Mouse (Mus musculus) adrenal gland, adult 2 months (tissue): Measurements from ENCODE around the gene Ccl1. TPM values are rescaled to one million over a fixed set of nuclear protein-coding genes. Genes with fewer than 3 reads are reported as not detected.

Experiments
- DNase-seq: peaks from one replicate; pipeline ENCODE4 v3.0.0; 2021
- polyA plus RNA-seq: library from polyadenylated mRNA; depleted of rRNA; stranded (reverse); fragments of >200 nt; gene quantifications from 2 replicates; pipeline ENCODE4 v1.2.3, GENCODE M21; 2012
- total RNA-seq, 2 experiments: library from RNA; stranded (reverse); gene quantifications; 2 replicates each; pipeline ENCODE4 v1.2.3; 2021

The Ccl1 gene
- total and polyA plus RNA-seq, 3 experiments: not detected

- no peak for DNase-seq
These were observed 100.3 kb downstream of the Ccl1 start for GRCm38 (mm10) chr11:82205221-82205620.

- no peak for DNase-seq
These were observed 101.8 kb downstream of the Ccl1 start for GRCm38 (mm10) chr11:82203706-82204105.

GRCm38 (mm10) chr11:82197774-82198173 lies 107.7 kb downstream of the Ccl1 start:
- no peak for DNase-seq

- DNase-seq: no peak
These were observed 110.5 kb downstream of the Ccl1 start for GRCm38 (mm10) chr11:82194980-82195379.

GRCm38 (mm10) chr11:82193826-82194225 lies 111.7 kb downstream of the Ccl1 start:
- no peak for DNase-seq

- no peak for DNase-seq
These were observed 115.5 kb downstream of the Ccl1 start for GRCm38 (mm10) chr11:82189782-82190563.

- DNase-seq: no peak
These were observed 119.8 kb downstream of the Ccl1 start for GRCm38 (mm10) chr11:82185684-82186083.

- no peak for DNase-seq
These were observed 122.1 kb downstream of the Ccl1 start for GRCm38 (mm10) chr11:82183281-82183935.

GRCm38 (mm10) chr11:82182401-82182800 lies 123.1 kb downstream of the Ccl1 start:
- no peak for DNase-seq

GRCm38 (mm10) chr11:82181331-82181730 lies 124.2 kb downstream of the Ccl1 start:
- DNase-seq: no peak

- no peak for DNase-seq
These were observed 127.3 kb downstream of the Ccl1 start for GRCm38 (mm10) chr11:82178161-82178560.

- peak; percentile 30 for DNase-seq
These were observed 127.8 kb downstream of the Ccl1 start for GRCm38 (mm10) chr11:82177711-82178110.

GRCm38 (mm10) chr11:82174794-82175193 lies 130.7 kb downstream of the Ccl1 start:
- peak; percentile 81 for DNase-seq

- no peak for DNase-seq
These were observed 132.0 kb downstream of the Ccl1 start for GRCm38 (mm10) chr11:82173491-82173890.

- DNase-seq: peak; percentile 69
These were observed 134.0 kb downstream of the Ccl1 start for GRCm38 (mm10) chr11:82171316-82172071.

GRCm38 (mm10) chr11:82169456-82169855 lies 136.0 kb downstream of the Ccl1 start:
- peak; percentile 50 for DNase-seq

- peak; percentile 19 for DNase-seq
These were observed 137.2 kb downstream of the Ccl1 start for GRCm38 (mm10) chr11:82168308-82168707.

GRCm38 (mm10) chr11:82163285-82163684 lies 142.2 kb downstream of the Ccl1 start:
- no peak for DNase-seq

- DNase-seq: no peak
These were observed 146.4 kb downstream of the Ccl1 start for GRCm38 (mm10) chr11:82159126-82159525.

GRCm38 (mm10) chr11:82139492-82140094 lies 165.9 kb downstream of the Ccl1 start:
- no peak for DNase-seq

- peak; percentile 13 for DNase-seq
These were observed 169.3 kb downstream of the Ccl1 start for GRCm38 (mm10) chr11:82136196-82136595.

GRCm38 (mm10) chr11:82132977-82133376 lies 172.5 kb downstream of the Ccl1 start:
- no peak for DNase-seq
